In genomic region chr2:20943222-20943621, GRCm38 (mm10) we compare ENCODE assay signal across 8 mouse cellular contexts. TPM values are rescaled to one million over a fixed set of nuclear protein-coding genes. Genes with fewer than 3 reads are reported as not detected.
DNase-seq lines count a peak whose midpoint lies in the region; ATAC-seq and TF ChIP-seq lines count a peak whose summit lies in the region.

No protein-coding gene starts in this region.

- no peak for TF ChIP-seq CTCF in lung, adult 2 months (IDR thresholded peaks at IDR 0.05; ENCODE audit: insufficient read depth, low read length)

- TF ChIP-seq POLR2A in lung, adult 2 months (IDR thresholded peaks at IDR 0.05; ENCODE audit: borderline replicate concordance, extremely low read depth, low read depth, low read length), result no peak; the same call in 1 of the 2 replicates

- ATAC-seq in erythroid progenitor cell, adult 5-6 weeks (replicated peaks; ENCODE audit: low FRiP score, poor library complexity, severe bottlenecking), result peak; percentile 69
- peak; percentile 64 for ATAC-seq in hindbrain, embryonic 15.5 days (ENCODE audit: low FRiP score, low read depth)

- H3K36me3 ChIP-seq in hindbrain, embryonic 15.5 days, result no peaks in the 10 kb centered on the region

- 3% methylated on average over 5 of the region's 5 CpGs for WGBS in lung, adult 2 months
- WGBS in hindbrain, embryonic 15.5 days, result 3% methylated on average over 5 of the region's 5 CpGs

- no peaks in the 10 kb centered on the region for H3K9me3 ChIP-seq in hindbrain, embryonic 15.5 days

- H3K4me1 ChIP-seq in lung, adult 2 months (ENCODE audit: control insufficient read depth, insufficient read depth, low read length), result peaks cover 8% of the 10 kb centered on the region
- H3K4me1 ChIP-seq in hindbrain, embryonic 15.5 days (replicated peaks), result peaks cover 38% of the 10 kb centered on the region

- no peak overlapping the region for H3K4me2 ChIP-seq in hindbrain, embryonic 15.5 days

- H3K4me3 ChIP-seq in lung, adult 2 months (replicated peaks; ENCODE audit: extremely low read depth, low read depth, low read length), result no peak overlapping the region
- no peak overlapping the region for H3K4me3 ChIP-seq in hindbrain, embryonic 15.5 days

- DNase-seq in lung, adult 18-20 months, result peak; percentile 15 to 41
- DNase-seq in lung, adult 2 months, result no peak
- peak; percentile 63 to 69 for DNase-seq in adrenal gland, postnatal 36 days
- peak; percentile 60 for DNase-seq in mesoderm, embryonic 11.5 days (ENCODE audit: low read depth, low spot score)
- DNase-seq in natural killer cell, adult 2 months (ENCODE audit: low spot score in 2 of 2), result no peak
- DNase-seq in spleen, postnatal 14 days (ENCODE audit: low spot score in 2 of 2), result no peak

- H3K9ac ChIP-seq in hindbrain, embryonic 15.5 days, result 0 out of 2 replicates have a peak overlapping the region, but pooled peaks have one; percentile 6

- H3K27ac ChIP-seq in hindbrain, embryonic 15.5 days (replicated peaks), result 0 out of 2 replicates have a peak overlapping the region, but pooled peaks have one; percentile 41

- no peaks in the 10 kb centered on the region for H3K27me3 ChIP-seq in hindbrain, embryonic 15.5 days

RNA-seq across cellular contexts. Expression of gene Arhgap21, which starts 25.5 kb away (rescaled TPM):
- 19.4 and 33.4 TPM in 2 replicates for polyA plus RNA-seq in lung, adult 2 months (2012; rRNA removed)
- 10 to 100 TPM; 77.6 to 88.4 TPM for total RNA-seq in adrenal gland, postnatal 36 days (2021)
- total RNA-seq in erythroid progenitor cell, adult 5-6 weeks (2015; ENCODE audit: low replicate concordance), result 103 and 130 TPM in 2 replicates
- total RNA-seq in erythroid progenitor cell, adult 5-6 weeks (2017; ENCODE audit: low replicate concordance), result 115 and 125 TPM in 2 replicates
- 36.8 and 36.9 TPM in 2 replicates for polyA plus RNA-seq in hindbrain, embryonic 15.5 days (2015; fragmentation: Nextera tagmentation; extraction: Ambion mirVana)

Comparison
In these comparisons a context has a peak if more than half of its experiments do, and no peak if none do; other contexts are left out.
1. DNase-seq: peak in lung, adult 18-20 months (2 of 2), adrenal gland, postnatal 36 days (2 of 2) and mesoderm, embryonic 11.5 days (single experiment); none in lung, adult 2 months (single experiment), natural killer cell, adult 2 months (0 of 2) and spleen, postnatal 14 days (0 of 2).